Mouse (Mus musculus) sigmoid colon, adult 10 weeks (tissue): ENCODE measurements around the gene Klra9. TPM values are rescaled to one million over a fixed set of nuclear protein-coding genes. Genes with fewer than 3 reads are reported as not detected.

Experiments
- polyA plus RNA-seq: library from polyadenylated mRNA; stranded (reverse); fragments of 350-450 nt; fragmentation: Illumina TruSeq; extraction: RNeasy Lipid Tissue Mini Kit (QIAGEN cat#74804); gene quantifications from one replicate; pipeline ENCODE4 v1.2.3, GENCODE M21; 2014; ENCODE audit warnings: low read depth, low replicate concordance

The Klra9 gene
- 0.69 TPM for polyA plus RNA-seq

DNA sequence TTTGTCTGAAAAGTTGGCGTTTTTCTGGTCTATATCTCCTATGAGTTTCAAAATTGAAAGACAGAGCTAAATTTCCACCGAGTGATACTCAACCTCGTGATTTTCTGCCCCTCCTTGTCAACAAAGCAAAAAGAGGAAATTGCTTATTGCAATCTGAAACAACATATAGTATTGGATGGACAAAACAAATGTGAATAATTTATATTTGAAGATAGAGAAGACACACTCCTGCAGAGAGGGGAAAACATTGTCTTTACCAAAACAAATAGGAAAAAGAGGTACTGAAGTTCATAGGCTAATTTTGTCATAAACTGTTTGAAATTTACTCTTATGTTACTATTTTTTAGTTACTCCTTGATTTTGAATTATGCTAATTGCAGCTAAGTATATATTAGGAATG, at the start of gene Klra9:
Gene Klra9, minus strand, starts transcription at position 101 of the 400 bp plus-strand sequence.

DNA sequence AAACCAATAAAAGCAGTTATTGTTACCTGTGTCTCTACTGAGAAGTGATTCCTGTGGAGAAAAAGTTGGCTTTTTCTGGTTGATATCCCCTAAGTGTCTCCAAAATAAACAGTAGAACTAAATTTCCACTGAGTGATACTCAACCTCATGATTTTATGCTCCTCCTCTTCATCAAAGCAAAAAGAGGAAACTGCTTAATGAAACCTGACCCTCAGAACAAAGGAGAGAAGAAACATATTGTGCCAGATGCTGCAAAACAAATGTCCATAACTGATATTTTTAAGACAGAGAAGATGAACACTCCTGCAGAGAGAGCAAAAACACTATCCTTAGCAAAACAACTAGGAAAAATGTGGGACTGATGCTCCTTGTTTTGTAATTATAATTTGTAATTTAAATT, 40.3 kb upstream of the Klra9 start, which contains the start of gene Klra7:
Gene Klra7, minus strand, starts transcription at position 101 of the 400 bp plus-strand sequence.

DNA sequence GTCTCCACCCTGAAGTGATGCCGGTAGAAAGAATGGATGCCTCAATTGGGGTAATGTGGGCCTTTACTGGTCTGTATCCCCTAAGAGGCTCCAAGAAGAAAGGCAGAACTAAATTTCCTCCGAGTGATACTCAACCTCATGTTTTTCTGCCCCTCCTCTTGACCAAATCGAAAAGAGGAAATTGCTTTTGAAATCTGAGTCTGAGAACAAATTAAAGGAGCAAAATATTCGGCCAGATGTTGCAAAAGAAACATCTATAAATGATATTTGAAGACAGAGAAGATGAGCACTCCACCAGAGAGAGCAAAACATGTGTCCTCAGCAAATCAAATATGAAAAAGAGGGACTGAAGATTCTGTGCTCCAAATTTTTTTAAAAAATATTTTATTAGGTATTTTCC, 63.1 kb downstream of the Klra9 start, which contains the start of gene Klra8:
Gene Klra8, minus strand, starts transcription at position 101 of the 400 bp plus-strand sequence.

Other genes with a start within 250 kb of the Klra9 start
- gene Klra6, start 166.2 kb downstream of the Klra9 start, polyA plus RNA-seq = 1.2 TPM
- gene Klra4, start 125.8 kb downstream of the Klra9 start, polyA plus RNA-seq = 0.60 TPM
- gene Klra8, start 63.2 kb downstream of the Klra9 start, polyA plus RNA-seq = 0.38 TPM
- gene Klra7, start 40.2 kb upstream of the Klra9 start, polyA plus RNA-seq = 2.5 TPM
- not detected for gene Klra10, start 88.8 kb upstream of the Klra9 start, polyA plus RNA-seq
- gene Klra3, start 144.5 kb upstream of the Klra9 start, polyA plus RNA-seq = 0.60 TPM
- gene Klra1, start 193.8 kb upstream of the Klra9 start, polyA plus RNA-seq = 0.69 TPM